8 mouse cellular contexts compared by ENCODE assay signal in genomic region chr3:89244158-89244981, GRCm38 (mm10). TPM values are rescaled to one million over a fixed set of nuclear protein-coding genes. Genes with fewer than 3 reads are reported as not detected.
A peak's percentile ranks its signal among the peaks of the same experiment; 100 is the strongest.
DNase-seq lines count a peak whose midpoint lies in the region; ATAC-seq lines count a peak whose summit lies in the region.

No protein-coding gene starts in this region.

- peaks cover 38% of the 10 kb centered on the region for H3K4me1 ChIP-seq in heart, embryonic 13.5 days
- H3K4me1 ChIP-seq in forebrain, embryonic 13.5 days: peaks cover 52% of the 10 kb centered on the region
- H3K4me1 ChIP-seq in kidney, embryonic 14.5 days (ENCODE audit: control insufficient read depth, insufficient read depth, low read length): peaks cover 29% of the 10 kb centered on the region
- H3K4me1 ChIP-seq in megakaryocyte, embryonic 14.5 days: peaks cover 67% of the 10 kb centered on the region

- no peaks in the 10 kb centered on the region for H3K9me3 ChIP-seq in heart, embryonic 13.5 days
- no peaks in the 10 kb centered on the region for H3K9me3 ChIP-seq in forebrain, embryonic 13.5 days (replicated peaks)
- H3K9me3 ChIP-seq in kidney, embryonic 14.5 days (ENCODE audit: control insufficient read depth, low read length): no peaks in the 10 kb centered on the region
- H3K9me3 ChIP-seq in megakaryocyte, embryonic 14.5 days: no peaks in the 10 kb centered on the region

- peak overlapping the region; percentile 63 for H3K9ac ChIP-seq in heart, embryonic 13.5 days
- peak overlapping the region; percentile 75 for H3K9ac ChIP-seq in forebrain, embryonic 13.5 days
- peak overlapping the region; percentile 42; the same call in 1 of the 2 replicates for H3K9ac ChIP-seq in kidney, embryonic 14.5 days (ENCODE audit: low read depth, low read length)

- no peak for DNase-seq in heart, adult 18-20 months
- DNase-seq in Muller cell, postnatal 12 days (ENCODE audit: inconsistent ontology term): peak; percentile 68
- peak; percentile 39 to 50 for DNase-seq in thymus, postnatal 36 days

- H3K36me3 ChIP-seq in heart, embryonic 13.5 days: peaks cover 21% of the 10 kb centered on the region
- peaks cover 47% of the 10 kb centered on the region for H3K36me3 ChIP-seq in forebrain, embryonic 13.5 days (ENCODE audit: poor library complexity, severe bottlenecking)
- peaks cover 9% of the 10 kb centered on the region for H3K36me3 ChIP-seq in kidney, embryonic 14.5 days (ENCODE audit: control insufficient read depth, insufficient read depth, low read length)
- H3K36me3 ChIP-seq in megakaryocyte, embryonic 14.5 days (replicated peaks; ENCODE audit: low read length): peaks cover 20% of the 10 kb centered on the region

- peak overlapping the region; percentile 78 for H3K4me3 ChIP-seq in heart, embryonic 13.5 days
- peak overlapping the region; percentile 74 for H3K4me3 ChIP-seq in forebrain, embryonic 13.5 days
- H3K4me3 ChIP-seq in kidney, embryonic 14.5 days (ENCODE audit: low read length): peak overlapping the region; percentile 75
- peak overlapping the region; percentile 95 for H3K4me3 ChIP-seq in megakaryocyte, embryonic 14.5 days (replicated peaks)

- WGBS in heart, embryonic 13.5 days: 16% methylated on average over 25 of the region's 25 CpGs
- WGBS in forebrain, embryonic 13.5 days: 12% methylated on average over 25 of the region's 25 CpGs
- WGBS in kidney, embryonic 14.5 days: 9% methylated on average over 25 of the region's 25 CpGs

- H3K27me3 ChIP-seq in heart, embryonic 13.5 days (replicated peaks): peaks cover 32% of the 10 kb centered on the region
- no peaks in the 10 kb centered on the region for H3K27me3 ChIP-seq in forebrain, embryonic 13.5 days
- H3K27me3 ChIP-seq in kidney, embryonic 14.5 days (ENCODE audit: control insufficient read depth, insufficient read depth, low read length): no peaks in the 10 kb centered on the region
- H3K27me3 ChIP-seq in megakaryocyte, embryonic 14.5 days (replicated peaks): no peaks in the 10 kb centered on the region

- peak overlapping the region; percentile 91 for H3K4me2 ChIP-seq in heart, embryonic 13.5 days
- H3K4me2 ChIP-seq in forebrain, embryonic 13.5 days: peak overlapping the region; percentile 97
- peak overlapping the region; percentile 80 for H3K4me2 ChIP-seq in kidney, embryonic 14.5 days (replicated peaks; ENCODE audit: low read depth, low read length)

- H3K27ac ChIP-seq in heart, embryonic 13.5 days (replicated peaks): no peak overlapping the region
- peak overlapping the region; percentile 94 for H3K27ac ChIP-seq in forebrain, embryonic 13.5 days
- peak overlapping the region; percentile 55; the same call in 1 of the 2 replicates for H3K27ac ChIP-seq in kidney, embryonic 14.5 days (ENCODE audit: low read depth, low read length)

- no peak for ATAC-seq in heart, embryonic 13.5 days (ENCODE audit: extremely low read depth, insufficient number of reproducible peaks, low FRiP score, low TSS enrichment)
- peak; percentile 28 for ATAC-seq in forebrain, embryonic 13.5 days
- ATAC-seq in kidney, embryonic 14.5 days (ENCODE audit: low FRiP score, low TSS enrichment): peak; percentile 8; the same call in 1 of the 2 replicates
- ATAC-seq in inflammation-experienced regulatory T-cells, adult 6 months: no peak

RNA-seq across cellular contexts. Expression of gene Krtcap2, which starts 1.4 kb away (rescaled TPM):
- polyA plus RNA-seq in heart, embryonic 13.5 days (2015; fragmentation: Nextera tagmentation; extraction: Ambion mirVana): 216 and 229 TPM in 2 replicates
- 10 to 100 TPM; 64.8 to 89.2 TPM for total RNA-seq in heart, adult 18-20 months (2021)
- polyA plus RNA-seq in forebrain, embryonic 13.5 days (2015; fragmentation: Nextera tagmentation; extraction: Ambion mirVana): 221 and 237 TPM in 2 replicates
- polyA plus RNA-seq in kidney, embryonic 14.5 days (2014; fragmentation: Nextera tagmentation; extraction: Ambion mirVana): 321 and 407 TPM in 2 replicates
- 81.0 and 225 TPM in 2 replicates for polyA plus RNA-seq in megakaryocyte, embryonic 14.5 days (2012; ENCODE audit: insufficient read depth, low replicate concordance)
- polyA plus RNA-seq in inflammation-experienced regulatory T-cells, adult 6 months (2017; shearing (Covaris generic)): 100 to 1,000 TPM; 271 to 458 (median 303) TPM

RNA-seq across cellular contexts. Expression of gene Trim46, which starts 1.7 kb away (rescaled TPM):
- polyA plus RNA-seq in heart, embryonic 13.5 days (2015; fragmentation: Nextera tagmentation; extraction: Ambion mirVana): 0.70 and 0.76 TPM in 2 replicates
- under 1 TPM; 0.37 to 0.98 TPM for total RNA-seq in heart, adult 18-20 months (2021)
- polyA plus RNA-seq in forebrain, embryonic 13.5 days (2015; fragmentation: Nextera tagmentation; extraction: Ambion mirVana): 36.6 and 43.2 TPM in 2 replicates
- polyA plus RNA-seq in kidney, embryonic 14.5 days (2014; fragmentation: Nextera tagmentation; extraction: Ambion mirVana): 2.8 and 3.6 TPM in 2 replicates
- 1.8 and 2.1 TPM in 2 replicates for polyA plus RNA-seq in megakaryocyte, embryonic 14.5 days (2012; ENCODE audit: insufficient read depth, low replicate concordance)
- polyA plus RNA-seq in inflammation-experienced regulatory T-cells, adult 6 months (2017; shearing (Covaris generic)): 1 to 10 TPM; 2.6 to 5.5 (median 3.4) TPM

RNA-seq across cellular contexts. Expression of gene Dpm3, which starts 14.8 kb away (rescaled TPM):
- 77.5 and 85.1 TPM in 2 replicates for polyA plus RNA-seq in heart, embryonic 13.5 days (2015; fragmentation: Nextera tagmentation; extraction: Ambion mirVana)
- total RNA-seq in heart, adult 18-20 months (2021): 10 to 100 TPM; 54.1 to 54.7 TPM
- polyA plus RNA-seq in forebrain, embryonic 13.5 days (2015; fragmentation: Nextera tagmentation; extraction: Ambion mirVana): 100 and 106 TPM in 2 replicates
- polyA plus RNA-seq in kidney, embryonic 14.5 days (2014; fragmentation: Nextera tagmentation; extraction: Ambion mirVana): 134 and 200 TPM in 2 replicates
- polyA plus RNA-seq in megakaryocyte, embryonic 14.5 days (2012; ENCODE audit: insufficient read depth, low replicate concordance): 435 and 701 TPM in 2 replicates
- 100 to 1,000 TPM; 115 to 155 (median 137) TPM for polyA plus RNA-seq in inflammation-experienced regulatory T-cells, adult 6 months (2017; shearing (Covaris generic))

RNA-seq across cellular contexts. Expression of gene Muc1, which starts 15.5 kb away (rescaled TPM):
- 0.59 and 1.1 TPM in 2 replicates for polyA plus RNA-seq in heart, embryonic 13.5 days (2015; fragmentation: Nextera tagmentation; extraction: Ambion mirVana)
- 1 to 10 TPM in 1 of 2 experiments, under 1 TPM in 1; 0.40 to 2.1 TPM for total RNA-seq in heart, adult 18-20 months (2021)
- polyA plus RNA-seq in forebrain, embryonic 13.5 days (2015; fragmentation: Nextera tagmentation; extraction: Ambion mirVana): 2.8 and 3.1 TPM in 2 replicates
- polyA plus RNA-seq in kidney, embryonic 14.5 days (2014; fragmentation: Nextera tagmentation; extraction: Ambion mirVana): 8.0 and 13.6 TPM in 2 replicates
- polyA plus RNA-seq in megakaryocyte, embryonic 14.5 days (2012; ENCODE audit: insufficient read depth, low replicate concordance): 0.29 and 1.2 TPM in 2 replicates
- 1 to 10 TPM; 1.6 to 2.5 (median 1.8) TPM for polyA plus RNA-seq in inflammation-experienced regulatory T-cells, adult 6 months (2017; shearing (Covaris generic))

RNA-seq across cellular contexts. Expression of gene Mtx1, which starts 17.5 kb away (rescaled TPM):
- polyA plus RNA-seq in heart, embryonic 13.5 days (2015; fragmentation: Nextera tagmentation; extraction: Ambion mirVana): 125 and 126 TPM in 2 replicates
- total RNA-seq in heart, adult 18-20 months (2021): 10 to 100 TPM; 60.3 to 61.5 TPM
- polyA plus RNA-seq in forebrain, embryonic 13.5 days (2015; fragmentation: Nextera tagmentation; extraction: Ambion mirVana): 196 and 201 TPM in 2 replicates
- 217 and 259 TPM in 2 replicates for polyA plus RNA-seq in kidney, embryonic 14.5 days (2014; fragmentation: Nextera tagmentation; extraction: Ambion mirVana)
- 299 and 549 TPM in 2 replicates for polyA plus RNA-seq in megakaryocyte, embryonic 14.5 days (2012; ENCODE audit: insufficient read depth, low replicate concordance)
- 100 to 1,000 TPM in 1 of 3 experiments, 10 to 100 TPM in 2; 77.7 to 112 (median 94.3) TPM for polyA plus RNA-seq in inflammation-experienced regulatory T-cells, adult 6 months (2017; shearing (Covaris generic))

Comparison
In these comparisons a context has a peak if more than half of its experiments do, and no peak if none do; other contexts are left out.
1. ATAC-seq: peak in forebrain, embryonic 13.5 days (single experiment) and kidney, embryonic 14.5 days (single experiment); none in heart, embryonic 13.5 days (single experiment) and inflammation-experienced regulatory T-cells, adult 6 months (single experiment).
2. DNase-seq: peak in Muller cell, postnatal 12 days (single experiment) and thymus, postnatal 36 days (2 of 2); none in heart, adult 18-20 months (0 of 2).
3. Peak in every context shown above with its lines, with median percentiles within 50 percentile points of each other: H3K4me2 ChIP-seq, H3K4me3 ChIP-seq and H3K9ac ChIP-seq.